Mouse (Mus musculus): ENCODE measurements around the gene Angptl6.
A peak's percentile ranks its signal among the peaks of the same experiment; 100 is the strongest.

Angptl6 gene

DNA sequence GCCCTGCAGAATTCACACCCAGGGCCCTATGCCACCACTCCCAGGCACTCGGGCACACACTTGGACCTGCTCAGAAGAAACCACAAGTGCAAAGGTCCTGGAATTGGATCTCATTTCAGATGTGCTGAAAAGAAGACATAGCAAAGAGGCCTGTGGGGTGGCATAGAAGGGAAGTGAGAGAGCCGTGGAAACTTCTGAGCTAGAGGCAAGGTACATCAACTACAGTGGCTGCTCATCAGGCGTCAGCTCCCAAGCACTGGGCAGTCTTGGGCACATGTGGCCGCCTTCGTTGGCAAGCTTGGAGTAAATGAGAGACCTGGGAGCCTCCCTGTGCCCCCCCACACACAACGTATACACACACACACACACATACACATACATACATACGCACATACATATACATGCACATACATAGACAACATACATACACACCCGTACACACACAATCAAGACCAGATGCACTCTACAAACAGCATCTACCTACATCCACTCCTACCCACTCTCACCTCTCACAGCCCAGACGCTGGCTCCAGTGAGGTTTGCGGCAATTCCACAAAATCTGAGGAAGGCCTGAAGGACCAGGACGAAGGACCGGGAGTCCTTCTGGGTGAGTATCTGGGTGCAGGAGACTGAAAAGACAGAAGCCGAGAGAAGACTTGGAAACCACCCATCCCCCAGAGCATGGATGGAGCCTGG is at the start of gene Angptl6:
Gene Angptl6, minus strand, starts transcription at position 631 of the 696 bp plus-strand sequence.
- no peak for DNase-seq (ENCODE audit: low spot score)

DNA sequence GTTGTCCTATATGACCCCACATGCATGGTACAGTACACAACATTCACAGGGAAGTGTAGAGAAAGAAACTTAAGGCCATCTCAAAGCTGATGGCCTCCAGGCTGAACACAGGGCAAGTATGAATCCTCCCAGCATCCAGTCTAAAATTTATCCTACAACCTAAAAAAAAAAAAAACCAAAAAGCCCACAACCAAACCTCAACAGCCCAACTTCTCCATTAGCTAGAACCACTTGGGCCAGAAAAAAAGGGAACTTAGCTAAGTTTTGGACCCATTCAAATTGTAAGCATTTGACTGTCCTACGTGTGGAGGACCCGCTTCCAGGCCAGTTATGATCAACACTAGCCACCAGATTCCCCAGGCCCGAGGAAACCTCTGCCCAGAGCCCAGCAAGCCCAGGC is 43.7 kb upstream of the Angptl6 start:
- no peak for DNase-seq (ENCODE audit: low spot score)

DNA sequence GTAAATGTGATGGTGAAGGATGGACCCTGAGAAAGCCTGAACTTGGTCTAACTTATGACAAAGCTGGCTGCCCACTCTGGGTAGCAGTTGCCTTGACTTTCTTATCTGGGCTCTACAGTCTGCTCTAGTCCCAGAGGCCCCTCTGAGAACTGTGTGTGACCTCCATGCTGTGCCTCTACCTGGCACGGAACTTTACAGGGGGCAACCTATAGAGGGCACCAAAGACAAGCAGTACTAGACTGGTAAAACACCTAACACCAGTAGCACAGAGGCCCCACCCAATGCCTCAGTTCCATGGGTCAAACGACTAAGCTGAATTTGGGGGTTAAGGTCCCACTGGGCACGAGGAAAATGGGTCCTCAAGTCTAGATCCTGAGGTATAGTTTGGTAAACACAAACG is 36.6 kb upstream of the Angptl6 start:
- DNase-seq (ENCODE audit: low spot score): peak; percentile 55

DNA sequence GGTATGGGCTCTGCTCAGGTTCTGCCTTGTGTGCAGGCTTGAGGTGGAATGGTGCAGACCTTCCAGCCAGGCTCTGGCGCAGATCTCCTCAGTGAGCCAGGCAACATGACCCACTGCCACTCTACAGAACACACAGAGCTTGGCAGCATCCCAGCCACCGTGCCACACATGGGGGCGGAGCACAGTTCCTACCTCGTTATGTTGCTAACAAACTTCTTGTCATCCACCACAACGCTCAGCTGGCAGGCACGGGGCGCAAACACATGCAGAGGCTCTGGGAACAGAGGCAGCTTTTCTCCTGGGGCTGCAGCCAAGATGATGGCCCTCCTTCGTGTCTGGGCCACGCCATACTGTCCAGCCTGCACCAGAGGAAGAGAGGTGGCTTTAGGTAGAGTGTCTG is 30.4 kb upstream of the Angptl6 start:
- no peak for DNase-seq (ENCODE audit: low spot score)

DNA sequence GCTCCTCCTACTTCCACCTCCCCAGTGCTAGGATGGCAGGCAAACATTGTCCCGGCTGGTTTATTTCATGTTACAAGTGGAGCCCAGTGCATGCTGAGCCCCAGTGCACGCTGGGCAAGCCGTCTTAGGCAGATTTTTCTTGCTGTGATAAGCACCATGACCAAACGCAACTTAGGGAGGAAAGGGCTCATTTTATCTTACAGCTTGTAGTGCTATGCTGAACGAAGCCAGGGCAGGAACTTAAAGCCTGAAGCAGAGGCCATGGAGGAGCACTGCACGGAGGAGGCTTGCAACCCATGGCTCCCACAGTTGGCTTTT is 22.6 kb upstream of the Angptl6 start:
- DNase-seq (ENCODE audit: low spot score): no peak

DNA sequence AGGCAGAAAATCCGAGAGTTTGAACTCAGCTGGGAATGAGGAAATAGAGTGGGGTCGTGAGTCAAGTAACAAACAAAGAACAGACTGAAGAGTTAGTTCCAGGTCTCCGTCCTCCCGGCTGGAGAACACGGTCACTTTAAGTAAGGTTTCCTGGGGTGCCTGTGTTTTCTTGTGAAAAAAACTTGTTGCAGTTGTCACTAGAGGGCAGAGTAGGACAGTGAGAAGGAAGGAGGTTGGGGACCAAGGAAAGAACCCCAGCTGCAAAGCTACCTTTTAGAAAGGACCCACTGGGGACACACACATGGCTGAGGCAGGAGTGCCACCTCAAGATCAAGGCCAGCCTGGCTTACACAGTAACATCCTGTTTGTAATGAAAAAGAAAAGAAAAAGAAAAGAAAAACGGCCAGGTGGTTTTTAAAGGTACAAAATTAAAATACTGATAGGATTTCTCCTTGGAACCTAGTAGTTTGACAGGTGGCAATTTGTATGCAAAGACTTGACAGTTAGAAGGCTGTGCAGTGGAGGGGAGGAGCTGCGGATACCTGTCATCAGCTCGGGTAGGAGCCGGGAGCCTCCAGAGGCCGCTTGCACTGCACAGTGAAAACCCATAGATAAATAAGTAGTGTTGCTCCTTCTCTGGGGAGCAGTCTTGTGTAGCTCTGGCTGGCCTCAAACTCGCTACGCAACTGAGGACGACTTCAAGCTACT is 22.1 kb upstream of the Angptl6 start:
- peak; percentile 74 for DNase-seq (ENCODE audit: low spot score)

DNA sequence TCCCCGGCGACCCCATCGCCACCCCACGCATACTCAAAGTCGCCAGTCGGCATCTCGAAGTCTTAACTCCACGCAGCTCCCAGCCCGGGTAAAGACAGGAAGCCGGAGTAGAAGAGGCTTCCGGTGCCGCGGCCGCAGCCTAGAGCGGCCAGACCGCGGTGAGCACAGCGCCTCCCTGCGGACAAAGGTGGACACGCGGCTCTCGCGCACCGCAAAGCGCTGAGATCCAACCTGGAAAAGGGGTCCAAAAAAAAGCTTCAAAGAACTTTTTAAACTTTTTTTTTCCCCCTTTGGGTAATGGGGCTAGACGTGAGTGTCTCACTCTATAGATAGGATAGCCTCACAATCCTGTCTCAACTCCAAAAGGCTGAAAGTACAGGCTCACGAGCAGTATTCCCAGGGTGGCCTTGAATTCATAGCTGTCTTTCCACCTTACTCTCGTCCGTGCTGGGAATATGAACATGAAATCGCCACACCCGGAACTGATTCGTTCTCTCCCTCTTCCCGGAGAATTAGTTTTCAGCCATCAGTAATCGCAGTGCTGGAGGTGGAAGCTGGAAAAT is 19.1 kb upstream of the Angptl6 start, which contains the start of gene Eif3g:
Gene Eif3g, minus strand, starts transcription at position 113 of the 563 bp plus-strand sequence.
- peak; percentile 87 for DNase-seq (ENCODE audit: low spot score)

DNA sequence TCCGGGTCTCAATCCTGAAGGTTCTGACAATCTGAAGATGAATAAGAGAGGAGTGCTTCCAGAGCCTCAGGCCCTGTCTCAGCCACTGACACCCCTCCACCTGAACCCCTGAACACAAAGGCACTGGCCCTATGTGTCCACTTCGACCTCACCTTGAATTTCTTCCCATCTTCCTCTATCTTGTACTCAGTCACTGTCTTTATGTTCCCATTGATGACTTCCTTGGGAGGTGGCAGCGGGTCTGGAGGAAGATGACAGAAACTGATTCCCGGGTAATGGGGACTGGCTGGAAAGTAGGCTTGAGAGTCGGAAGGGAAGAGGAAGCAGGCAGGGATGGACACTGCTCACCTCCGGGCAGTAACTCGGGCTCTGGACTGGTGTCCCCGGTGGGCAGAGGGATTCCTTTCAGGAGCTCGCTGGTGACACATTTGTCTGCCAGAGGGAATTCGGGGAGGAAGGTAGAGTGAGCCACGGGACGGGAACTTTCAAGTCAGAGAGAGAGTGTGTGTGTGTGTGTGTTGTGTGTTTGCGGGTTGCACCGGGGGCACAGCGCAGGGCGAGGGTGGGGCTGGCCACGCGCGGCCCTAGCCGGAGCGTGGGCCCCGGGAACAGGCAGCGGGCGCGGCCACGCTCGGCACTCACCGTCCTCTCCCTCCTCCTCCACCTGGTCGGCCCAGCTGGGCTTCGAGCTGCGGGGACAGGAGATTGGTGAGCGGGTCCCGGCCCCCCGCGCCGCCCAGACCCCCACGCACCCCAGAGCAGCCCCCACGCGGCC is 18.4 kb upstream of the Angptl6 start:
- DNase-seq (ENCODE audit: low spot score): peak; percentile 10

DNA sequence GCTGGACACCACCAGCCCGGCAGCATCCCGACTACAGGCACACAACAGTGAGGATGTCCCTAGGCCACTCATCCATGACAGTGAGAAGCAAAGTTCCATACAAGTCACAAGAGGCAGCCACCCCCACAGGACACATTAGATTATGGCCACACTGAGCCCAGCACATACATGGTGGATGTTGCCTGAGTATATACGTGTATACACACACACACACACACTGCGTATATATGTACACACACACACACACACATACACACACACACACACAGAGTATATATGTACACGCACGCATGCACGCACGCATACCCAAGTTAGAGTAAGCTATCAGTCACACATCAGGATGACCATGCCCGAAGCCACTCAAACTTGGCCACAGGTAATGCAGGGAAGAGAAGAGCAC is 15.9 kb upstream of the Angptl6 start:
- DNase-seq (ENCODE audit: low spot score): no peak

DNA sequence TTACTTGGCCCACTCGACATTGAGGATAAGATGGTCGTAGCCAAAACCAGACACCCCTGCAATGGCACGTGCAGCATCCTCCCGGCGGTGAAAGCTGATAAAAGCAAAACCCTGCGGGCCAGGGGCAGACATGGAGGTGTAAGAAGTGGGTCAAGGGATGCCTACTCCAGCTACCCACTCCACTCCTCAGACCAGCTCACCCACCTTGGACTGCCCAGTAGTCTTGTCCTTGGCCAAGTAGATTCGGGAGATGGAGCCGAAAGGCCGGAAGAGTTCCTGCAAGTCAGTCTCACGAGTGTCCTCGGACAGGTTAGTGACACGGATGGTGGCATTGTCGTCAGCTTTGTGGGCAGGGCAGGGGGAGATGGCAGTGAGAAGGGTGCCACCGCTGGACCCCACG is 15.1 kb upstream of the Angptl6 start:
- DNase-seq (ENCODE audit: low spot score): no peak

DNA sequence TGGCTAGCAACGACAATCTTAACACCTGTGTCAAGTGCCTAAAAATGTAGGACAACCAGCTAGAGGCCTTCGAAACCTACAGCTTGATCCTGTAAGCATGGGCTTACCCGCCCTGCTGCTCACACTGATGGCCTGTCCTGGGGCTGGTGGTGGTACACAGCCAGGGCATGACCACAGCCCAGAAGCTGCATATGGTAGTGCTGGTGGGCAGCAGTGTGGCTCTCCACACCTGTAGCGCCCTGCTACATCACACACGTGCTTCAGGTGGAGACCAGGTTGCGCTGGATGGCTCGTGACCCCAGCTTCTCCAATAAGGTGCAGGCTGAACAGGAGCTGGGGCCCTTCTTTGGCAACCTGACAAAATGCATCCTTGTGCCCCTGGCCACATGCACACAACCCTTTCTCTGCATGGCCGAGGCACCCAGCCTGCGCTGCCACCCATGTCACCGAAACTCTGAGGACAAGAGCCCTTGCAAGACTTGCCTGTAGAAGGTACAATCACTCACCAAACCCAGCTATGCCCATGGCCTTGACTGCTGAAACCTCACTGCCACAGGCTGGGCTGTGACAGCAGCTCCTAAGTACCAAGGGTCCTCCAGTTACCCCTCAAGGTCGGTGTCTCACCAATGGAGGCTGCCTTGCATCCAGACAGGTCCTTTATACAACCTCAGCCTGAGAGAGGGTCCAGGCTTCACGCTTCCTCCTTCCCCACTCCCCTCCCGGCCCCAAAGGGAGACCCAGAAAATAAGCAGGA is 14.2 kb upstream of the Angptl6 start:
- DNase-seq (ENCODE audit: low spot score): no peak

DNA sequence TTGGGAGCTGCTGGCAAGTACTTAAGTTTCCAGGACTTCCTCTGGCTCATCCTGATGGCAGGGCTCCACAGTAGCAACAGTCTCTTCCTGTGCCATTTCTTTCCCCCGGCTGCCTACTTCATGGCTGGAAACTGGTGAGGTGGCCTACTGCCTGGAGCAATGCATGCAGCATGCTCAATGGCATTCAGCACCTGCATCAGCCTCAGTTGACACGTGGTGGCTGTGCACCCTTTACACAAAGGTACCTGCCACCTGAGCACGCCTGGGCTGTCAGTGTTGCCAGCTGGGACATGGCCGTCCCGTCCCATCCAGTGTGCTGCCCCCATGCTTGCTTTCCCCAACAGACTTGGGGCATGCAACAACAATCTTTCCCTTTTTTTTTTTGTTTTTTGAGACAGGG is 13.5 kb upstream of the Angptl6 start:
- DNase-seq (ENCODE audit: low spot score): no peak

DNA sequence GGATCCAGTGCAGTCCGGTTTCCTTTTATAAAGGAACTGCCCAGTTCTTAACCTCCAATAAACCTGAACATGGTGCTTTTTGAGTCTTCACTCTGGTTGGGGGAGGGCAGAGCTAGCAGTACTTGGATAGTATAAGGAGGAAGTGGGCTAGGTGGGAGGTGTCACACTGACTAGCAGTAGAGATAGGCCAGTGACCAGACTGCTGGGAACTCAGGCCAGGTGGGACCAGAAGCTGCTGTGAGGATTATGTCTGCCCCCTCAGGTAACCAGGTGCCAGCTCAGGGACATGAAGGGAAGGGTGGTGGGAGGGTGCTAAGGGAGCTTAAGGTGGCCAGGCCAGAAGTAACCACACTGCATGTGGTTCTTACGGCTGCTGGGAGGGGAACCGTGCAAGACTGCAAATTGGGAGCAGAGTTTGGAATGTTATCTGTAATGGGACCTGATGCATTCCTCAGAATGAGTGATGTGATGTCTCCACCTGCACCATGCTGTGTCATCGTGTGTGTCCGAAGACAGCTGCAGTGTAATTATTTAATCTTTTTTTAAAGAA is 12.7 kb upstream of the Angptl6 start:
- DNase-seq (ENCODE audit: low spot score): no peak

DNA sequence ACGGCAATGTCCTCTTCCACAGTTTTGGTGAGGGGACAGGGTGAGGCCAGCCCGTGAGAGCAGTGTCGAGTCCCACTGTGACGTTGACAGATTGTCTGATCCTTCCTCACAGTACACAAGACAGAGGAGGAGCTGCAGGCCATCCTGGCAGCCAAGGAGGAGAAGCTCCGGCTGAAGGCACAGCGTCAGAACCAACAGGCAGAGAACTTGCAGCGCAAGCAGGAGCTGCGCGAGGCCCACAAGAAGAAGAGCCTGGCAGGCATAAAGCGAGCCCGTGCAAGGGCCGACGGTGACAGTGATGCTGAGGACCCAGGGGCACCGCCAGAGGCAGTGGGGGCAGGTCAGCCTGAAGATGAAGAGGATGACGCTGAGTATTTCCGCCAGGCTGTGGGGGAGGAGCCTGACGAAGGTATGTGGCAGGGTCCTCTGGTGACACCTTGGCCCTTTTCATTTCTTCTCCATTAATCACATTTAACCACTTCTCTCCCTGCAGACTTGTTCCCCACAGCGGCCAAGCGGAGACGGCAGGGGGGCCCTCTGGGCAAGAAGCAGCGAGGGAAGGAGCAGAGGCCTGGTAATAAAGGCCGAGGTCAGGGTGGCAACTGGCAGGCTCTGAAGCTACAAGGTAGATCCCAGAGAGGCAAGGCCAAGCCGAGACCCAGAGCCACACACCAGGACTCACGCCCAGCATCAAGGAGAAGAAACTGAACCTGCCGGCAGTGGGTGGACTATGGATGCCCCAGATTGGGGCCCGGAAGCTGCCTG is 12.0 kb upstream of the Angptl6 start:
- no peak for DNase-seq (ENCODE audit: low spot score)

DNA sequence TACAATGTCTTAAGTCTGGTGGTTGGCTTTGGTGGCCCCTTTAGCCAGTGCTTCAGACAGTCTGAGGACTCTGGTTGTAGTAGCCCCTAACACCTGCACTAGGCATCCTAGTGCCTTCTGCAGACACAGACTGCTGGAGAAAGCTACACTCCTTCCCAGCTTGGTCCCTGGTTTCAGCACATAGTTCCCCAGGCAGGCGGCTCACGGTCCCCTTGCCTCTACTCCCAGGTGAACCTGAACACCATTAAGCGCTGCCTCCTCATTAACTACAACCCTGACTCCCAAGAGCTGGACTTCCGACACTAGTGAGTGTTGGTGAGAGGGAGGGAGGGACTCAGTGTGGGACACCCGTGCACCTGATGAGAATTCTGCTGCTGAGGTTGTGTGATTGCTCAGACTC is 10.9 kb upstream of the Angptl6 start:
- no peak for DNase-seq (ENCODE audit: low spot score)

DNA sequence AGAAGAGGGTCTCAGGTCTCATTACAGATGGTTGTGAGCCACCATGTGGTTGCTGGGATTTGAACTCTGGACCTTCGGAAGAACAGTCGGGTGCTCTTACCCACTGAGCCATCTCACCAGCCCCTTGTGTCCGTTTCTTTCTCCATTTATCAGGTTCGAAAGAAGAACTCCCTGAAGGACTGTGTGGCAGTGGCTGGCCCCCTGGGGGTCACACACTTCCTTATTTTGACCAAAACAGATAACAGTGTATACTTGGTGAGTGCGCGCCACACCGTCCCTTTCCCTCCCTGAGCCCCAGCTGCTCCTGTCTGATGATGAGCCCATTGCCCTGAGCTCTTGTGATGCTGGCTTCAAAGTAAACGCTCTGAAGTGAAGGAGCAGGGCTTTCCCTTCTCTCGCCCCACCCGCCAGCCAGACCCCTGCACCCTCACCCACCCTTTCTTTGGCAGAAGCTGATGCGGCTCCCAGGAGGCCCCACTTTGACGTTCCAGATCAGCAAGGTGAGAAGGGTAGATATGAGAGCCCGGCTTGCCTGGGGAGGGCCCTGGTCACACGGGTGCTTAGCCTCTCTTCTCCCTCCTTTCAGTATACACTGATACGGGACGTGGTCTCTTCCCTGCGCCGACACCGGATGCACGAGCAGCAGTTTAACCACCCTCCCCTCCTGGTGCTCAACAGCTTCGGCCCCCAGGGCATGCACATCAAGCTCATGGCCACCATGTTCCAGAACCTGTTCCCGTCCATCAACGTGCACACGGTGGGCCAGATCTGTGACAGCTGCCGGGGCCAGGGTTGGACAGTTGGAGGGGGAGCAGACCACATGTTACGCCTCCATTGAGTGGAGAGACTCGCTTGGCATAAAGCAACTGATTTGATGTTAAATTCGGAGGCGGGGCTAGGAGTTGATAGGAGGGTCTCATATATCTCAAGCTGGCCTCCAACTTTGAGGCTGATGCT is 9.9 kb upstream of the Angptl6 start:
- DNase-seq (ENCODE audit: low spot score): no peak

DNA sequence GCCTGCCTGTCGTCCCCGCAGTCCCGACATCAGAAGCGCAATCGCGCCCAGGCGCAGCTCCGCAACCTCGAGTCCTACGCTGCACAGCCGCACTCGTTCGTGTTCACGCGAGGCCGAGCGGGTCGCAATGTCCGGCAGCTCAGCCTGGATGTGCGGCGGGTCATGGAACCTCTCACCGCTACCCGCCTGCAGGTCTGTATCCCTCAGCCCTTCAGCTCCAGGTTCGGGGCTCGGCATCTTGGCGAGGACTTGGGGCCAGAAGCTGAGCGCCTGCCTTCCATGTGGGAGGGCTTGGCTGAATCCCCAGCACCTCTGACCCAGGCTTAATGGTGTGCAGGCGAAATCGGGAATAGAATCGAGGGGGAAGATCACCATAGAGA is 8.8 kb upstream of the Angptl6 start:
- no peak for DNase-seq (ENCODE audit: low spot score)

DNA sequence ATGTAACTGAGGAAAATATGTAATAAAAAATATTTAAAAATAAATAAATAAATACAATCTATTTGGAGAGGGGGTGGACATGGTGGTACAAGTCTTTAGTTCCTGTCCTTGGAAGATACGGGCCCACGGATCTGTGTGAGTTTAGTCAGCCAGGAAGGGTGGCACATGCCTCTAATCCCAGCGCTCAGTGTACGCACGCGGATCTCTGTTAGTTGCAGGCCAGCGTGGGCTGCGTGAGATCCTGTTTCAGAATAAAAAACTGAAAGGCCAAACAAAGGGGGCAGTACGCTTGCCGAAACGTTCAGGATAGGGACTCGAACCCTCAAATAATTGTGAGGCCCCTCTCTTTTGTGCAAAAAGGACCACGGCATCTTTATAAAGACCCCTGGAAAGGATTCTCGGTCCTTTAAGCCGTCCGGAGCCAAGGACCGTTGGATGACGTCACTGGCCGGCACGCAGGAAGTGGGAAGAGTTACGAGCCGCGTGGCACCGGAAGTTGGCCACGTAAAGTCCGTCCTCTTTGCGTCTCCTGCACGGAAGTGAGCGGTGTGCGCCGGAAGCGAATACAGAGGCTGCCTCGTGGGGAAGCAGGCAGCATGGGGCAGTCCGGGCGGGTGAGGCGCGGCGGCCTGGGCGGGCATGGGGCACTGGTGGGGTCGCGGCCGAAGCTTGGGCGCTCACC is 8.3 kb upstream of the Angptl6 start, which contains the start of gene Ppan:
Gene Ppan, plus strand, starts transcription at position 472 of the 682 bp plus-strand sequence.
- peak; percentile 93 for DNase-seq (ENCODE audit: low spot score)

DNA sequence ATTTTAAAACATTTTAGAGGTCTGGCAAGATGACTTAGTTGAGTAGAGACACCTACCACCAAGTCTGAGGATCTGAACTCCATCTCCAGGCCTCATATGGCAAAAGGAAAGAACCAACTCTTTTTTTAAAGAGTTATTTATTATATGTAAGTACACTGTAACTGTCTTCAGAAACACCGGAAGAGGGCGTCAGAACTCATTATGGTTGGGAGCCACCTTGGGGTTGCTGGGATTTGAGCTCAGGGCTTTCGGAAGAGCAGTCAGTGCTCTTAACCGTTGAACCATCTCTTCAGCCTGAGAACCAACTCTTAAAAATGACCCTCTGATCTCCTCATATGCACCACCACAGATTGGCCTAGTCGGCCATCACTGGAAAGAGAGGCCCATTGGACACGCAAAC is 7.7 kb upstream of the Angptl6 start:
- no peak for DNase-seq (ENCODE audit: low spot score)
